Mouse (Mus musculus) heart, postnatal 0 days (tissue): ENCODE results near the gene Tbc1d8b.

Experiments
- CTCF ChIP-seq: IDR thresholded peaks from 2 replicates; pipeline ENCODE4 v1.5.1; 2016; ENCODE audit warnings: antibody characterized with exemption, control low read depth, low read depth
- EP300 ChIP-seq: IDR thresholded peaks from 2 replicates; pipeline ENCODE4 v1.6.1; 2016; ENCODE audit warnings: antibody characterized with exemption, low read depth

DNA sequence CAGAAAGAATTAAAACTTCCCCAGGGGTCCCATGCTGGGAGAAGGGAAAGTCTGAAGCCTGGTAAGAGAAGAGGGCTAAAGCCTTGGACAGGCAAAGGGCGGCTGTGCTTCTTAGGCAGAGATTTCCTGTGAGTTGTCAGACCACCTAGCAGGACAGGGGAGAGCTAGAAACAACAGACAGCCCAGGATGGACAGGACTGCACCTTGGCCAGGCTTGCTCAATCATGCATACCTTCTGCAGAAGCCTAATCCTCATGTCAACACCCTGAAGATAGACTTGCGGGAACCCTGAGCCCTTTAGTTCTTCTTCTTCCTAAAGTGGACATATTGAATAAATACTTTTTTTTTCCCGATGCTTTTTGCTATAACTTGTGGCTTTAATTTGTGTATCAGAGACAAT is 115.2 kb downstream of the Tbc1d8b start:
- no peak for TF ChIP-seq CTCF
- no peak for TF ChIP-seq EP300
